ENCODE assay signal across 15 mouse cellular contexts in the genomic region with DNA sequence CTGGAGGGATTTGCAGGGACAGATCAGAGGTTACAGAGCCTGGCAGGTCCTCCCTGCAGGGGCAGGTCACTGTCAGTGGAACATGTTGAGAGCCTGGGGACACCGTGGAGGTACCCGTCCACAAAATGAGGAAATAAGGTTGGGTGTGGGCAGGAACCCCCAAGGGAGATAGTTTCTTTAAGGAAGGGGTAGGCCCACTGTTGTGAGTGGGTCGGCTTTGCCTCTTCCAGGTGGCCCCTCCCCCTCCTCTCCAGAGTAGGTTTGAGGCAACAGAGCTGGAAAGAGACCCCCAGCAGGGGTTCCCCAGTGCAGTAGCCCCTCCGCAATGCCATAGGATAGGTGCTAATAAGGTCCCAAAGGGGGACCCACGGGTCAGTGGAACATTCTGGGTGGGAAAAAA.
A peak's percentile ranks its signal among the peaks of the same experiment; 100 is the strongest.
DNase-seq lines count a peak whose midpoint lies in the region; ATAC-seq and TF ChIP-seq lines count a peak whose summit lies in the region.
"Had no signal": no experiment of that assay in that cellular context is flagged by ENCODE, and none has a peak within 500 bp of the region (broad histone marks: within the 10 kb centered on the region; RNA-seq: fewer than 3 reads in every experiment).

No protein-coding gene starts in this region.

- H3K4me1 ChIP-seq in forebrain, embryonic 12.5 days = peaks cover 99% of the 10 kb centered on the region
- peaks cover 98% of the 10 kb centered on the region for H3K4me1 ChIP-seq in forebrain, embryonic 13.5 days
- peaks cover 99% of the 10 kb centered on the region for H3K4me1 ChIP-seq in midbrain, embryonic 13.5 days (replicated peaks)
- H3K4me1 ChIP-seq in midbrain, embryonic 15.5 days = peaks cover 93% of the 10 kb centered on the region
- H3K4me1 ChIP-seq in liver, embryonic 13.5 days (replicated peaks) = peaks cover 97% of the 10 kb centered on the region
- peaks cover 49% of the 10 kb centered on the region for H3K4me1 ChIP-seq in lung, adult 2 months (ENCODE audit: control insufficient read depth, insufficient read depth, low read length)

- no peak for ATAC-seq in forebrain, embryonic 12.5 days (ENCODE audit: low FRiP score)
- no peak for ATAC-seq in forebrain, embryonic 13.5 days
- ATAC-seq in midbrain, embryonic 13.5 days = no peak
- ATAC-seq in midbrain, embryonic 15.5 days (replicated peaks) = no peak
- ATAC-seq in liver, embryonic 13.5 days (ENCODE audit: low read depth) = no peak
- ATAC-seq: forebrain, embryonic 14.5 days had no signal

- no peaks in the 10 kb centered on the region for H3K9me3 ChIP-seq in forebrain, embryonic 12.5 days
- no peaks in the 10 kb centered on the region for H3K9me3 ChIP-seq in forebrain, embryonic 13.5 days (replicated peaks)
- H3K9me3 ChIP-seq in midbrain, embryonic 13.5 days = no peaks in the 10 kb centered on the region
- no peaks in the 10 kb centered on the region for H3K9me3 ChIP-seq in midbrain, embryonic 15.5 days
- no peaks in the 10 kb centered on the region for H3K9me3 ChIP-seq in liver, embryonic 13.5 days (replicated peaks)
- H3K9me3 ChIP-seq: lung, embryonic 15.5 days had no signal

- no peak overlapping the region for H3K4me2 ChIP-seq in forebrain, embryonic 12.5 days
- no peak overlapping the region for H3K4me2 ChIP-seq in forebrain, embryonic 13.5 days
- no peak overlapping the region for H3K4me2 ChIP-seq in midbrain, embryonic 13.5 days (replicated peaks)
- no peak overlapping the region for H3K4me2 ChIP-seq in midbrain, embryonic 15.5 days
- H3K4me2 ChIP-seq in liver, embryonic 13.5 days = peak overlapping the region; percentile 21; the same call in 1 of the 2 replicates
- H3K4me2 ChIP-seq: lung, embryonic 15.5 days had no signal

- no peak for TF ChIP-seq CTCF in lung, adult 2 months (IDR thresholded peaks at IDR 0.05; ENCODE audit: insufficient read depth, low read length)

- WGBS in forebrain, embryonic 12.5 days = 62% methylated on average over 5 of the region's 5 CpGs
- 64% methylated on average over 5 of the region's 5 CpGs for WGBS in forebrain, embryonic 13.5 days
- WGBS in midbrain, embryonic 13.5 days = 57% methylated on average over 5 of the region's 5 CpGs
- WGBS in midbrain, embryonic 15.5 days = 45% methylated on average over 5 of the region's 5 CpGs
- 29% methylated on average over 5 of the region's 5 CpGs for WGBS in liver, embryonic 13.5 days (ENCODE audit: insufficient replicate concordance)
- WGBS in lung, adult 2 months = 41% methylated on average over 5 of the region's 5 CpGs

- H3K9ac ChIP-seq in forebrain, embryonic 12.5 days = 0 out of 2 replicates have a peak overlapping the region, but pooled peaks have one; percentile 33
- H3K9ac ChIP-seq in forebrain, embryonic 13.5 days = no peak overlapping the region
- peak overlapping the region; percentile 28; the same call in 1 of the 2 replicates for H3K9ac ChIP-seq in midbrain, embryonic 13.5 days (replicated peaks)
- H3K9ac ChIP-seq in midbrain, embryonic 15.5 days = no peak overlapping the region
- peak overlapping the region; percentile 3; the same call in 1 of the 2 replicates for H3K9ac ChIP-seq in liver, embryonic 13.5 days
- H3K9ac ChIP-seq: lung, embryonic 15.5 days had no signal

- no peak for TF ChIP-seq POLR2A in lung, adult 2 months (IDR thresholded peaks at IDR 0.05; ENCODE audit: borderline replicate concordance, extremely low read depth, low read depth, low read length)

- H3K4me3 ChIP-seq in forebrain, embryonic 12.5 days (replicated peaks) = no peak overlapping the region
- H3K4me3 ChIP-seq in forebrain, embryonic 13.5 days = no peak overlapping the region
- H3K4me3 ChIP-seq in midbrain, embryonic 13.5 days (replicated peaks) = no peak overlapping the region
- no peak overlapping the region for H3K4me3 ChIP-seq in midbrain, embryonic 15.5 days
- H3K4me3 ChIP-seq in liver, embryonic 13.5 days (replicated peaks) = no peak overlapping the region
- H3K4me3 ChIP-seq in lung, adult 2 months (replicated peaks; ENCODE audit: extremely low read depth, low read depth, low read length) = no peak overlapping the region
- H3K4me3 ChIP-seq: lung, embryonic 15.5 days had no signal

- H3K27me3 ChIP-seq in forebrain, embryonic 12.5 days = peaks cover 21% of the 10 kb centered on the region; the same call in 1 of the 2 replicates
- H3K27me3 ChIP-seq in forebrain, embryonic 13.5 days = no peaks in the 10 kb centered on the region
- no peaks in the 10 kb centered on the region for H3K27me3 ChIP-seq in midbrain, embryonic 13.5 days
- no peaks in the 10 kb centered on the region for H3K27me3 ChIP-seq in midbrain, embryonic 15.5 days (replicated peaks)
- no peaks in the 10 kb centered on the region for H3K27me3 ChIP-seq in liver, embryonic 13.5 days
- H3K27me3 ChIP-seq: lung, embryonic 15.5 days had no signal

- no peaks in the 10 kb centered on the region for H3K36me3 ChIP-seq in forebrain, embryonic 12.5 days (replicated peaks)
- no peaks in the 10 kb centered on the region for H3K36me3 ChIP-seq in forebrain, embryonic 13.5 days (ENCODE audit: poor library complexity, severe bottlenecking)
- no peaks in the 10 kb centered on the region for H3K36me3 ChIP-seq in midbrain, embryonic 13.5 days
- H3K36me3 ChIP-seq in midbrain, embryonic 15.5 days (replicated peaks) = no peaks in the 10 kb centered on the region
- H3K36me3 ChIP-seq in liver, embryonic 13.5 days = peaks cover 22% of the 10 kb centered on the region
- H3K36me3 ChIP-seq: lung, embryonic 15.5 days had no signal

- no peak for DNase-seq in liver, embryonic 13.5 days
- no peak for DNase-seq in lung, adult 2 months
- DNase-seq in right cerebral cortex, adult 2 months (ENCODE audit: low spot score in 2 of 2) = no peak
- no peak for DNase-seq in left cerebral cortex, adult 9 months (ENCODE audit: low spot score in 2 of 2)
- DNase-seq: adrenal gland, postnatal 14 days; cerebellum, postnatal 36 days; gastrocnemius, postnatal 10 days; thymus, postnatal 25 days had no signal

- no peak overlapping the region for H3K27ac ChIP-seq in forebrain, embryonic 12.5 days
- H3K27ac ChIP-seq in forebrain, embryonic 13.5 days = no peak overlapping the region
- no peak overlapping the region for H3K27ac ChIP-seq in midbrain, embryonic 13.5 days
- no peak overlapping the region for H3K27ac ChIP-seq in midbrain, embryonic 15.5 days
- H3K27ac ChIP-seq in liver, embryonic 13.5 days = peak overlapping the region; percentile 50; the same call in 1 of the 2 replicates
- H3K27ac ChIP-seq: lung, embryonic 15.5 days; stomach, postnatal 0 days had no signal

Comparison
In these comparisons a context has a peak if more than half of its experiments do, and no peak if none do; other contexts are left out.
1. H3K9ac ChIP-seq: peak in forebrain, embryonic 12.5 days (single experiment), midbrain, embryonic 13.5 days (single experiment) and liver, embryonic 13.5 days (single experiment); none in forebrain, embryonic 13.5 days (single experiment) and midbrain, embryonic 15.5 days (single experiment).